Mouse (Mus musculus): ENCODE data around the gene Gm21885.
"Not testable (repeated sequence)": the region's sequence is repeated elsewhere in the genome, so short reads cannot be mapped to it uniquely, and the experiment has no call there.

Gm21885 gene

GRCm38 (mm10) chr11:94281199-94282181, at the start of gene Gm21885:
Gm21885 (plus strand) TSS chr11:94281873.
- peak in 1 of 2 experiments; percentile 53 for DNase-seq

DNA sequence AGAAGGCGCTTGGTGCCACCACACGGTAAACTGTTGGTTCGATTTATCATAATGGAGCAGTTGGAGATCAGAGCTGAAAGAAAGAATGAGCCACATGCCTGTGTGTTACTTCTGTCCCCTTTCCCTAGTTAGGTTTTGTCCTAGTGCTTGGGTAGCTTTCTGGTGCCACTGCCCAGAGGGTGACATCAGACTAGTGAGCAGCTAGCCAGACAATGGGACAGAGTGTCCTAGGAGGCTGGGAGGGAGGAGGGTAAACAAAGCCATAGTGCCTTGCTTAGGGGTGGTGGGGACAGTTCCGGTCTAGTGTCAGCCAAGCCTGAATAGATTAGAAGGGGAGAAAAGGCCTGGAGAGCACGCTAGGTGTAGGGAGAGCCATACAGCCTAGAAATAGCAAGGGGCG, 48.3 kb upstream of the Gm21885 start:
- DNase-seq, result no peak

GRCm38 (mm10) chr11:94234380-94234779, 47.3 kb upstream of the Gm21885 start:
- DNase-seq, result no peak

DNA sequence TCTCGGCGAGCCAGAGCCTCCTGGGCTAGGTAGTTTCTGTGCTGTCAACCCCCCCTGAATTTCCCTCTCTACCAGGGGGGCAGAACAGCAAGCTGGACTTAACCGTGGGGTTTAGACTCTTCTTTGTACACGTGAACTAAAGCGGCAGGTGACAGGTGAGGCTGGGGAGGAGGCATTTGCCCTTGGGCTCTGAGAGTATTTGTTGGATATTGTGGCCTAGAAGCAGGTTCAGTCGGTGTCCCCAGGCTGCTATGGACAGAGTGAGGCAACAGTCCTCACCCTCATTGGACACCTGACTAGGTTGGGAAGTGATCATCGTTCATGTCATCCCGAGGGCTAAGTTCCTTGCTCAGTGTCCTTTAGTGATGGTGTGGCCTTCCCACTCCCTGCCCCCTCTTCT, 46.8 kb upstream of the Gm21885 start:
- no peak for DNase-seq

DNA sequence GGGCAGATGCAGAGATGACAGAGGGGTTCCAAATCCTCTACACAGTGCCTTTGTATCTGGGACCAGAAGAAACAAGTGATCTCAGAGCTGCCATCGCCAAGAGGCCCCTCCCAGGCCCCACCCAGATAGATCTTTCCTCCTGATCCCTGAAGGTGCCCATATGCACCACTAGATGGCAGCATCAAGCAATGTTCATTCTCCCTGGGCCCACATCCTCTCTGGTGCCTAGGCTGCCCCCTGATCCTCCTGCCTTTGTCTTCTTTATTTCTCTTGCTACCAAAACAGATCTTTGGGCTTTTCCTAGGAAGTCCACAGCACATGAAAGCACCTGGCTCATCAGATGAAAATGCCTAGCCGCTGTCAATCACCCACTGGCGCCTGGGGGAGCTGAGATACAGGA, 45.6 kb upstream of the Gm21885 start:
- DNase-seq, result peak; percentile 69 to 75

DNA sequence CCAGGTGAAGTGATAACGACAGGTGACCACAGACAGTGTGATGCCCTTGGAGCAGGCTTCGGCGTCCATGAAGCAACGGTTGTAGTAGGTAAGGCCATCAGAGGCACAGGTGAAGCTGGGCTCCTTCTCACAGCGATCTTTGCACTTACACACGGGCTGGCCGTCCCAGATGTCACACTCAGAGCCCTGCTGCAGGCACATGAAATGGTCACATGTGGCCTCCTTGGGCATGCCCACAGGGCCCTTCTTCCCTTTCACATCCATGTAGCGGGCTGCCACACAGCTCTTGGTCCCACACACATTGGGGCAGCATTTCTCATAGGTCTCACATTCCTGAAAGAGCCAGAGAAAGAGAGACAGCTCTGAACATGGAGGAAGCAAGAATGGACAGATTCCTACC, 42.9 kb upstream of the Gm21885 start:
- no peak for DNase-seq

GRCm38 (mm10) chr11:94239706-94240105, 42.0 kb upstream of the Gm21885 start:
- DNase-seq, result no peak

DNA sequence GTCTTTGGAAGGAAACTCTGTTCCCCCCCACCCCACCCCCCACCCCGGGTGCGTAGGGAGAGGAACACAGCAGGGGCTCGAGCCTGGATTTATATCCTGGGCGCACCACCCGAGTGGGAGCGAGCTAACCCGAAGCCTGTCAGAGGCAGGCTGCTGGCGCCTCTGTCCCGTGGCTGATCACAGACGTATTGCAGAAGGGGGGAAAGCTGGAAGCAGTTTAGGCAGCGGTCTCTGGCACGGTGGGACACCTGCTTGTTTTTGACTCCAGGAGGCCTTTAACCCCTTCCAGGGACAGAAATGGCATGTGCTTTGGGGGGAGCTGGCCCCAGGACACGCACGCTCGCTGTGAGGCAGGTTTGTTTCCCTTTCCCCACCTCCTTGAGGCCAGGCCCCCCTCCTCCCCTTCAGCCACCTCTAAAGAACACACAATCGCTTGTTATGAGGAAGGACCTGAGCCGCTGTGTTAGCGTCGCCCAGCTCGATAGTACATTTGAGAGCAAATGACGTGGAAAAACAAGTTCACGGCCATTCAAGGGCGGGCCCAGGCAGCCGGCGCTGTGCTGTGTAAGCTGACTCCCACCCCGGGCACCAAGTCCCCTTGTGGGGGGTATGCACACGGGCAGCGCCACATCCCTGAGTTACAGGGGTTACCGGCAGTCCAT, 38.8 kb upstream of the Gm21885 start:
- no peak for DNase-seq

- DNase-seq, result no peak
Observed at GRCm38 (mm10) chr11:94243422-94244180, 38.1 kb upstream of the Gm21885 start.

DNA sequence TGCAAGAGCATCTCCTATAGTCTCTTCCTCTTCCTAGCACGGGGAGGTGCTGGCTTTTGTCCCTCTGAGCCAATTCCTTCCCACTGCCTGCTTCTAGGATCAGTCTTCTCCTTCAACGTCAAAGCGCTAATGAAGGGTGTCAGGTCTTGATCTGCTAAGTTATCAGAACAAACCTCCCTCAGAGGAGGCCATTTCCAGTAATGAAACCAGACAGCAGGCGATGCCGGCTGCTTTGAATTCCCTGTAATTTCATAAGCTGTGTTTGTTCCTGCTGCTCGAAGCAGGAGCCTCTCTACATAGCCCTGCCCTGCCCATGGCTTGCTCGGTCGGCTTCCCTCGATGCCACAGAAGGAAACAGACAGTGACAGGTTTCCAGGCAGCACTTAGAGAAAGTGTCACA, 37.3 kb upstream of the Gm21885 start:
- DNase-seq, result no peak

DNA sequence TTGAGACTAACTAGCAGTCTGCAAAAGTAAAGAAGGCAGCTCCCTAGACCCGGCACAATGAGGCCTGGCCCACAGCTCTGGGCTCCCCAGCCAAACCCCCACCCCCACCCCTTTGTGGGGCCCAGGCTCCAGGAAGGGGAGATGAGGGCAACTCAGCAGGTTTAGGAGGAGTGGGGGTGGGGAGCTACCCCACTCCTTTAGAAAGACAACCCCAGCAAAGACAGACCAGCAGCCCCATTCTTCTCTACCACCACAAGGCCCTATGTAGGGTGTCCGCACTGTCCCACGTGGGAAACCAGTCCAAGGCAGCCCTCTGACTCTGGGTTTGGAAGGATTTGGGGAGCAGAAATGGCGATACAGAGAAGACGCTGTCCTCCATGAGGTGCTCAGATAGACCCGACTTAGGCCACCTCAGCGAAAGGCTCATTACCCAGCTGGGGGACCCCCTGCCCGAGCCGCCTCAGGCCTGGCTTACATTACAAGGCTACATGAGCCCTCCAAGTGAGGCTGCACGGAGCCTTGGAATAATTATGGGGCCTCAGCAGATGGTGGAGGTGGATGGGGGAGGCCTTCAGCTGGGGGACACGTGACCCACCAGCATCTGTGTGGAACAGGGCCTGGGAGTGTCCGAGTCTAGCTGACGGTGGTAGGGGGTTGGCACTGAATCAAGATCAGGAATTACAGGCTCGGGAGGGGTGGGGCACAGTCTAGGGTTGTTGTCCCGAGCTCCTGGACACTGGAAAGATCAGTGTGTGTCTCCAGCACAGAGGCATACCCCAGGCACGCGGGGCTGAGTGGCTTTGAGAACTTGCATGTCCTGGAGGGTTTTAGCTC, 35.5 kb upstream of the Gm21885 start, which contains the start of gene Wfikkn2:
Gene Wfikkn2, minus strand, starts transcription at position 51 of the 834 bp plus-strand sequence.
- no peak for DNase-seq

DNA sequence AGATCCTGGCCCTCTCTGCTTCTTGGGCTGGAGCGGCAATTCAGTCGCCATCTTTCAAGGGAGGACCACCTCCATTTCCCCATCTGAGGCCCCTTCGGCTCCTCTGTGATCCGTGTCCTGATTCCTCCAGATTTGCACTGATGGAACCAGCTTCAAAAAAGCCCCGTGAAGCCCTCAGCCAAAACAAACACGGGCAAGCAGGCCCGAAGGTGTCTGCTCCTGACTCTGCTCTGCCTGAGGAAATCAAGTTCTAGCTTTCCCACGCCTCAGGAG, 34.9 kb upstream of the Gm21885 start:
- DNase-seq, result no peak

DNA sequence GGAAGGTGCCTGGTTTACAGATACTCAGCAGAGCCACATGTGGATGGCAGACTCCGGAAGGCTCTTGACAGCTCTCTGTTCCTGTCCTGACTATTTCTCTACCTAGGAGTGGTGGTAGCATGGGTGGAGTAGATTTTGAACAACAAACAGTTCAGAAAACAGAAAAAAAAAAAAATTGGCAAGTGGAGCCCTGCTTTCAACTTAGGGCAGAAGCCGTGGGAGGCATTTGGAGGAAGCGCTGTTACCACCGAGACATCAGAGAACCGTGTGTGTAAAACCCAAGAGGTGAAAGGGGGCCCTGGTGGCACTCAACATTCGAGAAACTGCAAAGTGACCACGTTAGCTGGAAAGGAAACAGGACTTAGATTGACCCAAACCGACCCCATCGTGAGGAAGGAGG, 28.5 kb upstream of the Gm21885 start:
- DNase-seq, result no peak

GRCm38 (mm10) chr11:94253691-94254090, 28.0 kb upstream of the Gm21885 start:
- no peak for DNase-seq

GRCm38 (mm10) chr11:94255733-94256132, 25.9 kb upstream of the Gm21885 start:
- no peak for DNase-seq

DNA sequence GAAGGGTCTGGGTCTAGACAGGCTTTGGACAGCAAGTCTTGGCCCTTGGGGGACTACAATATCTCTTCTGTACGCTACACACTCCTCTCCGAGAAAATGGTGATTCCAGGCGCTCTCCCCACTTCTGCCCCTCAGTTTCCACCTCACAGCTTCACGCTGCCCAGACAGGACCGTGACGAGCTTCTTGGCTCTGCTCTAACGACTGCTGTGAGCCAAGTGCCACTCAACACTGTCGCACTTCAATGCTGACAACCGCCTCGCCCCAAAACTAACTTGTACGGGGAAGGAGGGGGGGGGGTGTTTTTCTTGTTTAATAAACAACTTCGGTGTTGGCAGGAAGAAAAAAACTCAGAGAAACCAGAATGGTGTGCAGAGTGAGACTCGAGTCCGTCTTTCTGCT, 23.7 kb upstream of the Gm21885 start:
- DNase-seq, result peak in 1 of 2 experiments; percentile 24

- DNase-seq, result no peak
Observed at GRCm38 (mm10) chr11:94259814-94260213, 21.9 kb upstream of the Gm21885 start.

GRCm38 (mm10) chr11:94261585-94262370, 19.9 kb upstream of the Gm21885 start:
- DNase-seq, result no peak

DNA sequence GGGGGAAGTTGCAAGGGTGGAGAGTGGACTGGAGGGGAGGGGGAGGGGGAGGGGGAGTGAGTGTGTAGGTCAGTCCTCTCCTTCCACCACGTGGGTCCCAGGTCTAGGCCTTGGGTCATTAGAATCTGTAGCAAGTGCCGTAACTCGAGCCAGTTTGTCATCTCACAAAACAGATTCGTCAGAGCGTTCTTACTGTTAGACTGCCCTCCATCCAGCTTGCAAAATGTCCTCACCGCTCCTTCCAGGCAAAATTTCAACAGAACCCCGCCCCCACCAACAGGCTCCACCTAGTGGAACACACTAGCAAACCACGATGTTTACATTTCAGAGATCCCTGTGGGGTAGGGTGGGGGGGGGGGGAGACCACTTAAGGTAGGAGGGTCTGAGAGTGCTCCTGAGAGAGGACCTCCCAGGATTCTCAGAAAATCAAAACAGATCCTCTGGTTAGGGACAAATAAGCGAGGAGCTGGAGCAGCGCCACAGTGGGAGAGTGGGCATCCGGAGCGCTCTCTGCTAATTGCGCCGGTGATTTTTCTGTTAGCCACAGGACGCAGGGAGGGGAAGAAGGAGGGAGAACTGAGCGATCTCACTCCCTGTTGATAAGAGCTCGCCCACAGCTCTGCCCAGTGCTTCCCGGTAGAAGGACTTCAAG, 16.4 kb upstream of the Gm21885 start:
- peak; percentile 63 to 72 for DNase-seq

GRCm38 (mm10) chr11:94266155-94266554, 15.5 kb upstream of the Gm21885 start:
- not testable (repeated sequence) for DNase-seq

DNA sequence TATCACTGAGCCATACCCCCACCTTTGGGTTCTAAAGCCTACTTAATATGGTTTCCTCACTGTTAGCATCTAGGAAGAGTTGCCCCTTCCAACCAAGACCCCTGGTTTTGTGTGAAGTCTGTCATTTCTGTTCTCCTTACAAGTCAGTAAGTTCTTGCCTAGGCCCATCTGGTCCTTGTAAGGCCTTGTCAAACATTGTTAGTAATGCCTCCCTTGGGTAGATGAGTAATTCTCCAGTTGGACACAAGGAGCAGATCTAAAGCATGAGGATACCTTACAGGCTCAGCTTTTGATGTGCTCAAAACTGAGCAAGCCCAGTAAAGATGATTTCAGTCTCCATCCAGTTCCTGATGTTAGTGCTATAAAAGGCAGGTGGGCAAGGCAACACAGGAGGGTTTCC, 12.9 kb upstream of the Gm21885 start:
- DNase-seq, result no peak
